Mouse (Mus musculus) heart, embryonic 12.5 days (tissue): Measurements from ENCODE around the gene Prkd2. TPM values are rescaled to one million over a fixed set of nuclear protein-coding genes. Genes with fewer than 3 reads are reported as not detected.

ENCODE experiments used
- ATAC-seq: fragments of 200-750 bp; cut with Nextera tagmentation; 2 replicates; pipeline ENCODE4 v1.8.0; 2017; ENCODE audit warnings: moderate TSS enrichment, moderate library complexity; ENCODE audit not compliant: insufficient number of reproducible peaks, low FRiP score
- H3K27ac ChIP-seq: fragments of 300-500 bp; sonication (generic); 2 replicates; pipeline ENCODE4 v1.5.1; 2016; ENCODE audit warnings: mild to moderate bottlenecking, moderate library complexity; ENCODE audit not compliant: poor library complexity, severe bottlenecking
- H3K27me3 ChIP-seq: fragments of 300-500 bp; sonication (generic); replicated peaks from 2 replicates; pipeline ENCODE4 v1.6.1; 2016; ENCODE audit warnings: mild to moderate bottlenecking, moderate library complexity
- H3K36me3 ChIP-seq: fragments of 300-500 bp; sonication (generic); 2 replicates; pipeline ENCODE4 v1.6.1; 2016; ENCODE audit warnings: mild to moderate bottlenecking, moderate library complexity
- H3K4me1 ChIP-seq: fragments of 300-500 bp; sonication (generic); replicated peaks from 2 replicates; pipeline ENCODE4 v1.6.1; 2016; ENCODE audit warnings: mild to moderate bottlenecking
- H3K4me2 ChIP-seq: fragments of 300-500 bp; sonication (generic); 2 replicates; pipeline ENCODE4 v1.6.1; 2016; ENCODE audit warnings: mild to moderate bottlenecking, moderate library complexity
- H3K4me3 ChIP-seq: fragments of 300-500 bp; sonication (generic); 2 replicates; pipeline ENCODE4 v1.5.1; 2016; ENCODE audit warnings: mild to moderate bottlenecking
- H3K9ac ChIP-seq: fragments of 300-500 bp; sonication (generic); 2 replicates; pipeline ENCODE4 v1.6.1; 2016; ENCODE audit warnings: mild to moderate bottlenecking, moderate library complexity
- H3K9me3 ChIP-seq: fragments of 300-500 bp; sonication (generic); replicated peaks from 2 replicates; pipeline ENCODE4 v1.6.1; 2016; ENCODE audit warnings: mild to moderate bottlenecking, moderate library complexity
- WGBS: fragments of 180-500 bp; shearing (Covaris S2); methylation state at CpG from one replicate; pipeline ENCODE4 v1.1.7; 2016; 5-methylcytosine and 5-hydroxymethylcytosine counted together
- polyA plus RNA-seq: library from polyadenylated mRNA; unstranded; fragments of >200 nt; fragmentation: Nextera tagmentation; extraction: Ambion mirVana; gene quantifications from 2 replicates; pipeline ENCODE4 v1.2.1, GENCODE M21; 2016

The Prkd2 gene
- polyA plus RNA-seq, 1 experiment from 2014 or later = 10.8 TPM

GRCm38 (mm10) chr7:16815351-16815941 is 27.3 kb upstream of the Prkd2 start, which contains the start of gene Strn4:
Strn4 (plus strand) TSS chr7:16815889.
- H3K9ac ChIP-seq = peak within 1 kb of the TSS; percentile 96
- ATAC-seq = no peak
- H3K4me3 ChIP-seq = peak within 1 kb of the TSS; percentile 77
- peaks cover 28% of the 10 kb centered on the region for H3K36me3 ChIP-seq
- peaks cover 28% of the 10 kb centered on the region for H3K27me3 ChIP-seq
- H3K27ac ChIP-seq = peak within 1 kb of the TSS; percentile 86
- peak within 1 kb of the TSS; percentile 96 for H3K4me2 ChIP-seq
- WGBS = 6% methylated on average over 1 of the region's 1 CpGs
- H3K4me1 ChIP-seq = peaks cover 56% of the 10 kb centered on the region
- no peaks in the 10 kb centered on the region for H3K9me3 ChIP-seq

GRCm38 (mm10) chr7:16816078-16816474 is 26.6 kb upstream of the Prkd2 start:
- H3K4me2 ChIP-seq = peak overlapping the region; percentile 96
- peaks cover 56% of the 10 kb centered on the region for H3K4me1 ChIP-seq
- peak overlapping the region; percentile 77 for H3K4me3 ChIP-seq
- peak; percentile 81 for ATAC-seq
- peak overlapping the region; percentile 96 for H3K9ac ChIP-seq
- H3K36me3 ChIP-seq = peaks cover 24% of the 10 kb centered on the region
- H3K27me3 ChIP-seq = peaks cover 22% of the 10 kb centered on the region
- H3K27ac ChIP-seq = peak overlapping the region; percentile 86
- 1% methylated on average over 34 of the region's 55 CpGs for WGBS
- H3K9me3 ChIP-seq = no peaks in the 10 kb centered on the region

- WGBS = 0% methylated on average over 63 of the region's 64 CpGs
- peaks cover 56% of the 10 kb centered on the region for H3K4me1 ChIP-seq
- H3K4me2 ChIP-seq = peak within 1 kb of the TSS; percentile 96
- ATAC-seq = peak; percentile 80
- no peaks in the 10 kb centered on the region for H3K9me3 ChIP-seq
- H3K27me3 ChIP-seq = peaks cover 17% of the 10 kb centered on the region
- peaks cover 24% of the 10 kb centered on the region for H3K36me3 ChIP-seq
- H3K27ac ChIP-seq = peak within 1 kb of the TSS; percentile 86
- peak within 1 kb of the TSS; percentile 77 for H3K4me3 ChIP-seq
- peak within 1 kb of the TSS; percentile 96 for H3K9ac ChIP-seq
Observed at GRCm38 (mm10) chr7:16816475-16817122, 26.1 kb upstream of the Prkd2 start, which contains the start of gene Fkrp. Fkrp (minus strand) TSS chr7:16816732.

- 66% methylated on average over 3 of the region's 3 CpGs for WGBS
- Histone ChIP-seq H3K4me3 (peak overlapping the region; percentile 77), H3K9ac (peak overlapping the region; percentile 96), H3K4me1 (peaks cover 62% of the 10 kb centered on the region), H3K36me3 (peaks cover 27% of the 10 kb centered on the region), H3K27me3 (0 out of 2 replicates have a peak, but pooled peaks cover 6% of the 10 kb centered on the region), H3K9me3 (no peaks in the 10 kb centered on the region), H3K27ac (no peak overlapping the region), H3K4me2 (peak overlapping the region; percentile 96)
- no peak for ATAC-seq
Observed at GRCm38 (mm10) chr7:16817693-16818092, 25.0 kb upstream of the Prkd2 start.

- H3K27me3 ChIP-seq = no peaks in the 10 kb centered on the region
Observed at GRCm38 (mm10) chr7:16819794-16820193, 22.9 kb upstream of the Prkd2 start.

GRCm38 (mm10) chr7:16820271-16820763 is 22.4 kb upstream of the Prkd2 start:
- Histone ChIP-seq H3K4me2 (no peak overlapping the region), H3K4me1 (peaks cover 77% of the 10 kb centered on the region)
- ATAC-seq = no peak

More at GRCm38 (mm10) chr7:16819794-16820193, 22.9 kb upstream of the Prkd2 start:
- no peak for ATAC-seq
- Histone ChIP-seq H3K27ac (no peak overlapping the region), H3K9ac (no peak overlapping the region), H3K9me3 (no peaks in the 10 kb centered on the region), H3K4me3 (no peak overlapping the region), H3K4me1 (peaks cover 78% of the 10 kb centered on the region), H3K36me3 (peaks cover 21% of the 10 kb centered on the region), H3K4me2 (no peak overlapping the region)
- 29% methylated on average over 5 of the region's 5 CpGs for WGBS

GRCm38 (mm10) chr7:16821091-16821490 is 21.6 kb upstream of the Prkd2 start:
- no peaks in the 10 kb centered on the region for H3K9me3 ChIP-seq
- no peak for ATAC-seq
- H3K4me3 ChIP-seq = no peak overlapping the region
- peak overlapping the region; percentile 21; the same call in 1 of the 2 replicates for H3K27ac ChIP-seq
- WGBS = 35% methylated on average over 3 of the region's 3 CpGs
- H3K36me3 ChIP-seq = peaks cover 32% of the 10 kb centered on the region
- no peaks in the 10 kb centered on the region for H3K27me3 ChIP-seq
- peaks cover 78% of the 10 kb centered on the region for H3K4me1 ChIP-seq
- H3K9ac ChIP-seq = no peak overlapping the region
- 0 out of 2 replicates have a peak overlapping the region, but pooled peaks have one; percentile 0 for H3K4me2 ChIP-seq

More at GRCm38 (mm10) chr7:16820271-16820763, 22.4 kb upstream of the Prkd2 start:
- Histone ChIP-seq H3K27ac (no peak overlapping the region), H3K9me3 (no peaks in the 10 kb centered on the region), H3K27me3 (no peaks in the 10 kb centered on the region), H3K9ac (0 out of 2 replicates have a peak overlapping the region, but pooled peaks have one; percentile 46), H3K36me3 (peaks cover 25% of the 10 kb centered on the region), H3K4me3 (no peak overlapping the region)
- WGBS = 60% methylated on average over 5 of the region's 5 CpGs

- H3K4me1 ChIP-seq = peaks cover 84% of the 10 kb centered on the region
- H3K9me3 ChIP-seq = no peaks in the 10 kb centered on the region
- 0 out of 2 replicates have a peak overlapping the region, but pooled peaks have one; percentile 0 for H3K27ac ChIP-seq
- H3K36me3 ChIP-seq = peaks cover 38% of the 10 kb centered on the region
- no peak for ATAC-seq
- H3K27me3 ChIP-seq = no peaks in the 10 kb centered on the region
- H3K9ac ChIP-seq = no peak overlapping the region
- WGBS = 76% methylated on average over 4 of the region's 4 CpGs
- H3K4me3 ChIP-seq = no peak overlapping the region
- no peak overlapping the region for H3K4me2 ChIP-seq
Observed at GRCm38 (mm10) chr7:16821669-16822101, 21.0 kb upstream of the Prkd2 start.

GRCm38 (mm10) chr7:16823734-16824133 is 19.0 kb upstream of the Prkd2 start:
- Histone ChIP-seq H3K4me3 (no peak overlapping the region), H3K4me1 (peaks cover 70% of the 10 kb centered on the region), H3K36me3 (peaks cover 58% of the 10 kb centered on the region), H3K9ac (no peak overlapping the region), H3K27me3 (no peaks in the 10 kb centered on the region), H3K27ac (no peak overlapping the region), H3K4me2 (no peak overlapping the region), H3K9me3 (no peaks in the 10 kb centered on the region)
- ATAC-seq = no peak
- WGBS = 46% methylated on average over 5 of the region's 5 CpGs

- Histone ChIP-seq H3K27ac (no peak overlapping the region), H3K27me3 (no peaks in the 10 kb centered on the region), H3K9me3 (no peaks in the 10 kb centered on the region), H3K36me3 (peaks cover 79% of the 10 kb centered on the region), H3K4me1 (peaks cover 50% of the 10 kb centered on the region), H3K9ac (peak overlapping the region; percentile 20; the same call in 1 of the 2 replicates), H3K4me3 (no peak overlapping the region), H3K4me2 (no peak overlapping the region)
- ATAC-seq = no peak
- 81% methylated on average over 10 of the region's 10 CpGs for WGBS
Observed at GRCm38 (mm10) chr7:16825785-16826184, 16.9 kb upstream of the Prkd2 start.

GRCm38 (mm10) chr7:16826571-16826970 is 16.1 kb upstream of the Prkd2 start:
- H3K4me2 ChIP-seq = no peak overlapping the region
- no peak for ATAC-seq
- no peak overlapping the region for H3K27ac ChIP-seq
- peaks cover 42% of the 10 kb centered on the region for H3K4me1 ChIP-seq
- H3K9me3 ChIP-seq = no peaks in the 10 kb centered on the region
- H3K27me3 ChIP-seq = no peaks in the 10 kb centered on the region
- peaks cover 87% of the 10 kb centered on the region for H3K36me3 ChIP-seq
- H3K9ac ChIP-seq = 0 out of 2 replicates have a peak overlapping the region, but pooled peaks have one; percentile 20
- H3K4me3 ChIP-seq = no peak overlapping the region
- WGBS = 59% methylated on average over 5 of the region's 5 CpGs
